Mouse (Mus musculus) hindbrain, embryonic 11.5 days (tissue): ENCODE measurements around the gene Tbc1d8. TPM values are rescaled to one million over a fixed set of nuclear protein-coding genes. Genes with fewer than 3 reads are reported as not detected.
A peak's percentile ranks its signal among the peaks of the same experiment; 100 is the strongest.

ENCODE experiments used
- ATAC-seq: fragments of 200-750 bp; cut with Nextera tagmentation; 2 replicates; pipeline ENCODE4 v1.8.0; 2017; ENCODE audit warnings: mild to moderate bottlenecking, moderate TSS enrichment, moderate library complexity; ENCODE audit not compliant: low FRiP score
- DNase-seq: peaks from one replicate; pipeline ENCODE4 v3.0.0-alpha.2; 2015; ENCODE audit warnings: low spot score
- H3K27ac ChIP-seq: fragments of 300-500 bp; sonication (generic); 2 replicates; pipeline ENCODE4 v1.5.1; 2014; ENCODE audit warnings: mild to moderate bottlenecking, low read depth, low read length
- H3K27me3 ChIP-seq: fragments of 300-500 bp; sonication (generic); 2 replicates; pipeline ENCODE4 v1.6.1; 2014; ENCODE audit warnings: mild to moderate bottlenecking, low read length, moderate library complexity, mixed read lengths; ENCODE audit not compliant: control insufficient read depth, insufficient read depth
- H3K36me3 ChIP-seq: fragments of 300-500 bp; sonication (generic); 2 replicates; pipeline ENCODE4 v1.6.1; 2014; ENCODE audit warnings: mild to moderate bottlenecking, low read length, moderate library complexity, mixed read lengths; ENCODE audit not compliant: control insufficient read depth, insufficient read depth
- H3K4me1 ChIP-seq: fragments of 300-500 bp; sonication (generic); replicated peaks from 2 replicates; pipeline ENCODE4 v1.6.1; 2014; ENCODE audit warnings: low read length, mixed read lengths; ENCODE audit not compliant: control insufficient read depth, insufficient read depth
- H3K4me2 ChIP-seq: fragments of 300-500 bp; sonication (generic); replicated peaks from 2 replicates; pipeline ENCODE4 v1.6.1; 2014; ENCODE audit warnings: mild to moderate bottlenecking, low read depth, low read length
- H3K4me3 ChIP-seq: fragments of 300-500 bp; sonication (generic); 2 replicates; pipeline ENCODE4 v1.5.1; 2014; ENCODE audit warnings: low read depth, low read length
- H3K9ac ChIP-seq: fragments of 300-500 bp; sonication (generic); 2 replicates; pipeline ENCODE4 v1.6.1; 2014; ENCODE audit warnings: low read depth, low read length
- H3K9me3 ChIP-seq: fragments of 300-500 bp; sonication (generic); 2 replicates; pipeline ENCODE4 v1.6.1; 2016; ENCODE audit warnings: low read length; ENCODE audit not compliant: control insufficient read depth
- WGBS: fragments of 180-500 bp; shearing (Covaris S2); extraction: QIAGEN DNeasy Blood & Tissue Kit; methylation state at CpG from one replicate; pipeline ENCODE4 v1.1.7; 2014; 5-methylcytosine and 5-hydroxymethylcytosine counted together
- polyA plus RNA-seq: library from polyadenylated mRNA; unstranded; fragments of >200 nt; fragmentation: Nextera tagmentation; extraction: Ambion mirVana; gene quantifications from 2 replicates; pipeline ENCODE4 v1.2.1, GENCODE M21; 2014

The Tbc1d8 gene
- polyA plus RNA-seq, 1 experiment from 2014 or later: 5.3 TPM

DNA sequence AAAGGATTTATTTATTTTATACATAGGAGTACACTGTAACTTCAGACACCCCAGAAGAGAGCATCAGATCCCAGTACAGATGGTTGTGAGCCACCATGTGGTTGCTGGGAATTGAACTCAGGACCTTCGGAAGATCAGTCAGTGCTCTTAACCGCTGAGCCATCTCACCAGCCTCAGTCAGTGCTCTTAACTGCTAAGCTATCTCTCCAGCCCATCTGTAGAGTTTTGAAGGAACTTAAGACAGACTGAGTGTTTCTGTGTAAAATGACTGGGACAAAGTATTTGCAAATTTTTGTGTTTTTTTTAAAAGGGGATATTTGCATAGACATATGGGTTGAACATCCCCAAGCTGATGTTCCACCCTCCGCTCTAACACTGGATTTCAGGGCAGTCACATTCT is 78.4 kb downstream of the Tbc1d8 start:
- Histone ChIP-seq H3K27me3 (no peaks in the 10 kb centered on the region), H3K9ac (no peak overlapping the region), H3K4me1 (no peaks in the 10 kb centered on the region), H3K9me3 (no peaks in the 10 kb centered on the region), H3K4me3 (no peak overlapping the region), H3K36me3 (no peaks in the 10 kb centered on the region), H3K27ac (no peak overlapping the region), H3K4me2 (no peak overlapping the region)
- ATAC-seq (no peak), DNase-seq (no peak)
- 92% methylated on average over 3 of the region's 3 CpGs for WGBS

DNA sequence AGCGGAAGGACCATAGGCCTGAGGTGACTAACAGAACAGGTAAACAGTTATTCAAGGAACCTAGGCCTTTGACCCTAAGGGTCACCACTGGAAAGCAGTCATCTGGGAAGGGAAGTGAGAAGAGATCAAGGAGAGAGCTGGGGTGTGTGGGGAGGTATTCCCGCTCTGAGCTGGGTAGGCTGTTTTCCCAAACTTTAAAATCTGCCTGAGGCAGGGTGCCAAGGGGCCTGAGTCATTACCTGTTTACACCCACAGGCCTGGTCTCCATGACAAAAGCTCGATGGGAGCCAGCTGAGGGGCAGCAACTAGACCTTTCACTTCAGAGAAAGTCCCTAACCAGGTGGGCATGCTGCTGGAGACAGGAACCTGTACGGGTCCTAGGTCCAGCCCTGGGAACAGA is 79.3 kb downstream of the Tbc1d8 start:
- Histone ChIP-seq H3K27me3 (no peaks in the 10 kb centered on the region), H3K9me3 (no peaks in the 10 kb centered on the region), H3K4me3 (no peak overlapping the region), H3K4me1 (no peaks in the 10 kb centered on the region), H3K4me2 (no peak overlapping the region), H3K36me3 (no peaks in the 10 kb centered on the region), H3K9ac (no peak overlapping the region), H3K27ac (no peak overlapping the region)
- WGBS: 74% methylated on average over 4 of the region's 4 CpGs
- DNase-seq: no peak
- no peak for ATAC-seq

DNA sequence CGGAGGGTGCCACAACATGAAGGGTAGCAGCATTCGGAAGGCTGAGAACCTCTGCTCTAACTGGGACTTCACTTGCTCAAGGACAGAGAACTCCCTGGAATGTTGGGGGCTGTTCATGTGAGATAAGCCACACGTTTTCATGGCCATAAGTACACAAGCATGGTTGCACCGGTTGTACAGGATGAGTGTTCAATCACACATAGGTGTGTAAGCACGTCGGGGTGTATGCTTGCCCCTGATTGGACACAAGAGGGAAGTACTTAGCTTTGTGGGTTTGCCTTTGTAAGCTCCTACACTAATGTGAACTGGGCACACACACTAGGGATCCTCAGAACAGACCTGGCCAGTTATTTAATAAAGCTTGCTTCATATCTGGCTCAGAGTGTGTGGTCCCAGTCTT is 80.3 kb downstream of the Tbc1d8 start:
- H3K4me1 ChIP-seq: no peaks in the 10 kb centered on the region
- no peak overlapping the region for H3K4me2 ChIP-seq
- ATAC-seq: no peak
- H3K36me3 ChIP-seq: no peaks in the 10 kb centered on the region
- H3K4me3 ChIP-seq: no peak overlapping the region
- 92% methylated on average over 6 of the region's 6 CpGs for WGBS
- no peaks in the 10 kb centered on the region for H3K27me3 ChIP-seq
- DNase-seq: no peak
- H3K9me3 ChIP-seq: no peaks in the 10 kb centered on the region
- no peak overlapping the region for H3K27ac ChIP-seq
- no peak overlapping the region for H3K9ac ChIP-seq

DNA sequence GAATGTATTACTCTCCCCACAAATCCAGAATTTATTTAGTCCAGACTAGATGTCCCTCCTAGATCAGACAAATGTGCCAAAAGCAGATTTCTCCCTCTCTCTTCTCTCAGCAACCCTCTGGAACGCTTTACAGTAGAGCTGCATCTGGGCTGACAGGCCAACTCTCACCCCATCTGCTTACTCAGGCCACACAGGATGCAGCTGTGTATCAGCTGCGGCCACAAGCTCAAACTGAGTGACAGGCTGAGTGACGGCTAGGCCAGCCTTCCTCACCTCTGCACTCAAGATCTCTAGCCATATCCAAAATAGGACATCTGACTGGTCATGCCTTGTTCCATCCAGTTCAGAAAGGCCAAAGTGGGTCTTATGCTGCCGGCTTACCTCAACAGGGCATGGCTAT is 82.2 kb downstream of the Tbc1d8 start:
- Histone ChIP-seq H3K9me3 (no peaks in the 10 kb centered on the region), H3K27me3 (no peaks in the 10 kb centered on the region), H3K4me3 (no peak overlapping the region), H3K36me3 (no peaks in the 10 kb centered on the region), H3K27ac (no peak overlapping the region), H3K9ac (no peak overlapping the region), H3K4me1 (no peaks in the 10 kb centered on the region), H3K4me2 (no peak overlapping the region)
- WGBS: 72% methylated on average over 4 of the region's 4 CpGs
- ATAC-seq: no peak
- no peak for DNase-seq

DNA sequence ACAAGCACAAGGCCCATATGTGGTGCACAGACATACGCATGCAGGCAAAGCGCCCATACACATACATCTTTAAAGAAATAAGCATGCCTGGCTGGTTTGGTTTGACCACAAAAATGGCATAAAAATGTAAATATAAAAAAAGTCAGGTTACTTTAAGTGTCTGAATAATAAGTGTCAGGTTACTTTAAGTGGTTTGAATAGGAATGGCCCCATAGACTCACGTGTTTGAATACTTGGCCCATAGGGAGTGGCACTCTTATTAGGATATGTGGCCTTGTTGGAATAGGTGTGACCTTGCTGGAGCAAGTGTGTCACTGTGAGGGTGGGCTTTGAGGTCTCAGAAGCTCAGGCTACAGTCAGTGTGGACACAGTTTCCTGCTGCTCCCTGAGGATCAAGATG is 83.9 kb downstream of the Tbc1d8 start:
- Histone ChIP-seq H3K4me2 (no peak overlapping the region), H3K36me3 (no peaks in the 10 kb centered on the region), H3K27me3 (no peaks in the 10 kb centered on the region), H3K9me3 (no peaks in the 10 kb centered on the region), H3K4me1 (no peaks in the 10 kb centered on the region), H3K4me3 (no peak overlapping the region), H3K9ac (no peak overlapping the region), H3K27ac (no peak overlapping the region)
- 91% methylated on average over 3 of the region's 3 CpGs for WGBS
- ATAC-seq: no peak
- DNase-seq: no peak

DNA sequence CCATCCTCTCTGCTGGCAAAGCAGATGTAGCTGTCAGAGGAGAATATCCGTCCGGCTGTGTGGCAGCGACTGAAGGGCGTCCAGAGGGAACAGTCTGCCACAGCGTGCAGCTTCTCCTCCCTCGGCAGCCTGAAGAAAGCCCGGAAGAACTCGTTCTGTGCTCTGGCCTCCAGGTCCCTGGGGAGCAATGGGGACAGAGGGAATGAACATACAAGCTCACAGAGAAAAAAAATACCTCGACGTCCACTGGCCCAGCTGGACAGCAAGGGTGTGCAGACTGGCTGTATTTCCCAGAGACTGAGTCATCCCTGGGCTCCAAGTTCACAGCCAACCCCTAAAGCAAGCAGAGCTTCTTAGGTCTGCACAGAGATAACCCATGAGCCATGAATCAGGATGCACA is 84.5 kb downstream of the Tbc1d8 start:
- H3K9me3 ChIP-seq: no peaks in the 10 kb centered on the region
- H3K36me3 ChIP-seq: no peaks in the 10 kb centered on the region
- H3K27ac ChIP-seq: no peak overlapping the region
- no peak for ATAC-seq
- no peak overlapping the region for H3K9ac ChIP-seq
- WGBS: 55% methylated on average over 10 of the region's 10 CpGs
- no peak overlapping the region for H3K4me3 ChIP-seq
- no peaks in the 10 kb centered on the region for H3K4me1 ChIP-seq
- no peak for DNase-seq
- H3K27me3 ChIP-seq: no peaks in the 10 kb centered on the region
- no peak overlapping the region for H3K4me2 ChIP-seq

DNA sequence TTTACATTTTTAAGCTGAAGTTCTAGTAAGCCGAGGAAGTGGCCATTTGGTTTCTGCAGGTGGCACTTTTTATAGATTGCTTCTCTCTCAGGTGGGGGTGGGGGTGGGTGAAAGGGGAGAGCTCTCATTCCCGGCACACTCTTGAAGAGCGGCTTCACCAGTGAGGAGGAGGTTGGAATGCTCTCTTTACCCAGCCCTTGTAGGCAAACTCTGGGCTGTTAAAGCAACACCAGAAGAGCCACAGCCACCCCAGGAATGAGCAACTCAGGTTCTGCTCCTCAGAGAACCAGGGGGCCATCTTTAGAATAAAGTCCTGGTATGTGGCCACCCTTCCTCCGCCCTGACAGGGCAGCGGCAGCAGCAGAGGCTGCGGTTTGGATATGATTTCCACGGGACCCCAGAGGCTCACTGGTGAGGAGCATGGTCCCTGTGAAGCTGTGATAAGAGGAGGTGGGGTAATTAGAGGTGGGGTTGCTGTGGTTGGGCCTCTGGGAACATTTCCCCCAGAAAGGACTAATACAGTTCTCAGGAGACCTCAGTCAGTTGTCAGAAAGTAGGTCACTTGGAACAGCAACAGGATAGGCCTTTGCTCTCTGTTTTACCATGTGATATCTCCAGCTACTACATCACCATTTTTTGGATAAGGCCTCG is 85.2 kb downstream of the Tbc1d8 start:
- DNase-seq (no peak), ATAC-seq (no peak)
- Histone ChIP-seq H3K4me1 (no peaks in the 10 kb centered on the region), H3K27me3 (no peaks in the 10 kb centered on the region), H3K9ac (no peak overlapping the region), H3K9me3 (no peaks in the 10 kb centered on the region), H3K4me3 (no peak overlapping the region), H3K4me2 (no peak overlapping the region), H3K27ac (no peak overlapping the region), H3K36me3 (no peaks in the 10 kb centered on the region)
- WGBS: 85% methylated on average over 8 of the region's 8 CpGs

DNA sequence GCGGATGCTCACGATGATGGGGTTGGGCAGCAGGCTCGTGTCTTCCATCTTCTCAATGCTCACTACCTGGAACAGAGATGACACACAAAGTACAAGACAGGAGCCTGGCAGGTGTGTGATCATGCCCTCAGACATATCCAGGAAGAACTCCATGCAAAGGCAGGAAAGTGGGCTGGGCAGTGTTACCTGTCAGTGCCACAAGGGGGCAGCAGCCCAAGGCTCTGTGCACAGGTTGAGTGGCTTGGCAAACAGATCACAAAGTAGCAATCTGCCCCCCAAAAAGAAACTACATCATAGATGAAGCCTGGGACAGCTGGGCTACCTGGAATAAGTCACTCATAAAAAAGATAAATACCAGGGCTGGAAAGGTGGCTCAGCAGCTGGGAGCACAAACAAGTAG is 86.4 kb downstream of the Tbc1d8 start:
- Histone ChIP-seq H3K4me3 (no peak overlapping the region), H3K4me1 (no peaks in the 10 kb centered on the region), H3K36me3 (no peaks in the 10 kb centered on the region), H3K9ac (no peak overlapping the region), H3K9me3 (no peaks in the 10 kb centered on the region), H3K27ac (no peak overlapping the region), H3K4me2 (no peak overlapping the region), H3K27me3 (no peaks in the 10 kb centered on the region)
- 59% methylated on average over 3 of the region's 3 CpGs for WGBS
- peak; percentile 83 for DNase-seq
- ATAC-seq: no peak

DNA sequence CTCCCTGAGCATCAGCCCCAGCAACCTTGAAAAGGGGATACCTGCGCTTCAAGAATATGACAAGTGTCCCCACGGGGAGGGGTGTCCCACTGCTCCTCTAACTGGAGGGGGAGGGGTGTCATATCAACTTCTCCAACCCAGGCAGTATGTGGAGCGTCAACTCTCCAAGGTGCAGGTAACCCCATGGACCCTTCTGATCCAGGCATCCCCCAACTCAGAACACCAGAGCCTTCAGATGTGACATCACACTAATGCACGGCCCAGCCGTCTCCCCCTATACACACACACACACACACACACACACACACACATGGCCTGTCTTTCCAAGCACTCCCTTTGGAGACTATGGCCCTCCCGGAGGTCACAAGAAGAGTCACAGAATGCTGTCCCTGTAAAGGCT is 86.9 kb downstream of the Tbc1d8 start:
- WGBS: 91% methylated on average over 6 of the region's 6 CpGs
- ATAC-seq: 0 out of 2 replicates have a peak, but pooled peaks have one; percentile 22

More for the DNA sequence above, 86.9 kb downstream of the Tbc1d8 start:
- Histone ChIP-seq H3K27me3 (no peaks in the 10 kb centered on the region), H3K4me1 (no peaks in the 10 kb centered on the region), H3K9ac (no peak overlapping the region), H3K9me3 (no peaks in the 10 kb centered on the region), H3K4me3 (no peak overlapping the region), H3K36me3 (no peaks in the 10 kb centered on the region), H3K27ac (no peak overlapping the region), H3K4me2 (no peak overlapping the region)
- no peak for DNase-seq
